Mouse (Mus musculus): Measurements from ENCODE around the gene Gm21854.
"Not testable (repeated sequence)": the region's sequence is repeated elsewhere in the genome, so short reads cannot be mapped to it uniquely, and the experiment has no call there.

The Gm21854 gene

DNA sequence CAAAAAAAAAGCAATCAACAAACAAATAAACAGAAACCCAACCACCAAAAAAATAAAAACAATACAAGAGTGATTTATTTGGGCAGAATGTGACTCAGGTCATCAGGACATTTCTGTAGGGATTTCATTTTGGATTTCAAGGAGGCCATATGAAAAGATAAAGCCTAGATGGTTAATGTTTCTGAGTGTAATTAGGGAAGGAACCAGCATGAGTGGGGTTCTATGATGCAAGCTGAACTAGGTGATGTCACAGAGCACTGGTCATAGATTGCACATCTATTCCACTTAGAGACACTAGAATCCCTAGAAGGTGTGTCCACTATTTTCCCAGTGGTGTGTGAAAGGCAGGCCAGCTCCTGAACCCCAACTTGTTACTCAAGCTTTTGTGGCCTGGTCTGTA is at the start of gene Gm21854:
TSS of gene Gm21854 (plus strand) at position 301 of the 400 bp plus-strand sequence.
- TF ChIP-seq GATA4 (IDR thresholded peaks at IDR 0.05; ENCODE audit: insufficient replicate concordance, low read length): not testable (repeated sequence)

Measured in liver, adult (tissue).